Comparison of ENCODE assay signal across 31 mouse cellular contexts in genomic region chr4:107300902-107301555, GRCm38 (mm10). TPM values are rescaled to one million over a fixed set of nuclear protein-coding genes. Genes with fewer than 3 reads are reported as not detected.
A peak's percentile ranks its signal among the peaks of the same experiment; 100 is the strongest.
DNase-seq lines count a peak whose midpoint lies in the region; ATAC-seq and TF ChIP-seq lines count a peak whose summit lies in the region.
"Had no signal": no experiment of that assay in that cellular context is flagged by ENCODE, and none has a peak within 500 bp of the region (broad histone marks: within the 10 kb centered on the region; RNA-seq: fewer than 3 reads in every experiment).

No protein-coding gene starts in this region.

- no peaks in the 10 kb centered on the region for H3K36me3 ChIP-seq in hindbrain, postnatal 0 days (ENCODE audit: insufficient read depth, low read length)
- H3K36me3 ChIP-seq in hindbrain, embryonic 13.5 days: no peaks in the 10 kb centered on the region
- H3K36me3 ChIP-seq in liver, embryonic 13.5 days: no peaks in the 10 kb centered on the region
- no peaks in the 10 kb centered on the region for H3K36me3 ChIP-seq in stomach, embryonic 15.5 days
- no peaks in the 10 kb centered on the region for H3K36me3 ChIP-seq in stomach, postnatal 0 days (ENCODE audit: control insufficient read depth, insufficient read depth, low read length)
- H3K36me3 ChIP-seq: hindbrain, embryonic 10.5 days had no signal

- H3K9ac ChIP-seq in hindbrain, postnatal 0 days (replicated peaks; ENCODE audit: low read length): no peak overlapping the region
- no peak overlapping the region for H3K9ac ChIP-seq in hindbrain, embryonic 13.5 days
- no peak overlapping the region for H3K9ac ChIP-seq in liver, embryonic 13.5 days
- no peak overlapping the region for H3K9ac ChIP-seq in stomach, embryonic 15.5 days
- H3K9ac ChIP-seq in stomach, postnatal 0 days (ENCODE audit: low read length): no peak overlapping the region
- H3K9ac ChIP-seq: forebrain, postnatal 0 days had no signal

- TF ChIP-seq CTCF in hindbrain, postnatal 0 days (IDR thresholded peaks at IDR 0.05; ENCODE audit: low read depth): no peak
- TF ChIP-seq CTCF in stomach, postnatal 0 days (IDR thresholded peaks at IDR 0.05; ENCODE audit: low read depth): no peak

- DNase-seq in hindbrain, postnatal 0 days (ENCODE audit: low spot score): no peak
- no peak for DNase-seq in liver, embryonic 13.5 days
- no peak for DNase-seq in liver
- DNase-seq in stomach, postnatal 0 days (ENCODE audit: low spot score): no peak
- DNase-seq in cerebellum, adult 18-20 months: no peak
- DNase-seq: adrenal gland, postnatal 36 days; cerebellum, adult 9-11 months; forebrain, postnatal 0 days; gastrocnemius, postnatal 14 days; heart, adult 11 months; kidney, adult 8-10 months; kidney, postnatal 25 days; layer of hippocampus, postnatal 36 days; lung, adult 2 months; retina, postnatal 1 day; right cerebral cortex, postnatal 25 days; spleen, adult 18-20 months had no signal

- no peak for TF ChIP-seq EP300 in stomach, postnatal 0 days (optimal IDR thresholded peaks at IDR 0.05)

- peak; percentile 51 for ATAC-seq in hindbrain, postnatal 0 days
- ATAC-seq in hindbrain, embryonic 13.5 days (ENCODE audit: low FRiP score): no peak
- peak; percentile 24; the same call in 1 of the 2 replicates for ATAC-seq in liver, embryonic 13.5 days (ENCODE audit: low read depth)
- 0 out of 2 replicates have a peak, but pooled peaks have one; percentile 28 for ATAC-seq in stomach, embryonic 15.5 days (ENCODE audit: insufficient read depth, low FRiP score, low read depth)
- no peak for ATAC-seq in stomach, postnatal 0 days (ENCODE audit: low FRiP score, low TSS enrichment)
- ATAC-seq: forebrain, postnatal 0 days; inflammation-experienced regulatory T-cells, adult 6 months had no signal

- 91% methylated on average over 1 of the region's 1 CpGs for WGBS in hindbrain, postnatal 0 days
- 96% methylated on average over 1 of the region's 1 CpGs for WGBS in hindbrain, embryonic 13.5 days
- 82% methylated on average over 1 of the region's 1 CpGs for WGBS in liver, embryonic 13.5 days (ENCODE audit: insufficient replicate concordance)
- WGBS in stomach, embryonic 15.5 days: 94% methylated on average over 1 of the region's 1 CpGs
- WGBS in stomach, postnatal 0 days: 100% methylated on average over 1 of the region's 1 CpGs

- H3K27me3 ChIP-seq in hindbrain, postnatal 0 days (ENCODE audit: insufficient read depth, low read length): no peaks in the 10 kb centered on the region
- H3K27me3 ChIP-seq in hindbrain, embryonic 13.5 days: no peaks in the 10 kb centered on the region
- peaks cover 25% of the 10 kb centered on the region for H3K27me3 ChIP-seq in liver, embryonic 13.5 days
- no peaks in the 10 kb centered on the region for H3K27me3 ChIP-seq in stomach, embryonic 15.5 days (replicated peaks)
- H3K27me3 ChIP-seq in stomach, postnatal 0 days (ENCODE audit: control insufficient read depth, insufficient read depth, low read length): no peaks in the 10 kb centered on the region

- no peak overlapping the region for H3K27ac ChIP-seq in hindbrain, postnatal 0 days
- H3K27ac ChIP-seq in hindbrain, embryonic 13.5 days: no peak overlapping the region
- H3K27ac ChIP-seq in liver, embryonic 13.5 days: no peak overlapping the region
- no peak overlapping the region for H3K27ac ChIP-seq in stomach, embryonic 15.5 days
- no peak overlapping the region for H3K27ac ChIP-seq in stomach, postnatal 0 days (replicated peaks)
- H3K27ac ChIP-seq: hindbrain, embryonic 10.5 days; layer of hippocampus, adult 2 months; macrophage had no signal

- H3K9me3 ChIP-seq in hindbrain, postnatal 0 days (ENCODE audit: low read length): no peaks in the 10 kb centered on the region
- no peaks in the 10 kb centered on the region for H3K9me3 ChIP-seq in hindbrain, embryonic 13.5 days
- H3K9me3 ChIP-seq in liver, embryonic 13.5 days (replicated peaks): no peaks in the 10 kb centered on the region
- no peaks in the 10 kb centered on the region for H3K9me3 ChIP-seq in stomach, embryonic 15.5 days
- H3K9me3 ChIP-seq in stomach, postnatal 0 days (ENCODE audit: control insufficient read depth, low read length): no peaks in the 10 kb centered on the region
- H3K9me3 ChIP-seq: hindbrain, embryonic 10.5 days had no signal

- H3K4me2 ChIP-seq in hindbrain, postnatal 0 days (ENCODE audit: low read depth, low read length): no peak overlapping the region
- H3K4me2 ChIP-seq in hindbrain, embryonic 13.5 days: no peak overlapping the region
- H3K4me2 ChIP-seq in liver, embryonic 13.5 days: no peak overlapping the region
- H3K4me2 ChIP-seq in stomach, embryonic 15.5 days: no peak overlapping the region
- no peak overlapping the region for H3K4me2 ChIP-seq in stomach, postnatal 0 days (replicated peaks; ENCODE audit: low read depth)
- H3K4me2 ChIP-seq: heart, embryonic 11.5 days had no signal

- no peaks in the 10 kb centered on the region for H3K4me1 ChIP-seq in hindbrain, postnatal 0 days (ENCODE audit: insufficient read depth, low read length)
- no peaks in the 10 kb centered on the region for H3K4me1 ChIP-seq in hindbrain, embryonic 13.5 days (replicated peaks)
- H3K4me1 ChIP-seq in liver, embryonic 13.5 days (replicated peaks): peaks cover 16% of the 10 kb centered on the region
- no peaks in the 10 kb centered on the region for H3K4me1 ChIP-seq in stomach, embryonic 15.5 days
- H3K4me1 ChIP-seq in stomach, postnatal 0 days (replicated peaks; ENCODE audit: control insufficient read depth, insufficient read depth): no peaks in the 10 kb centered on the region
- H3K4me1 ChIP-seq: hindbrain, embryonic 10.5 days had no signal

- no peak overlapping the region for H3K4me3 ChIP-seq in hindbrain, postnatal 0 days (ENCODE audit: low read length)
- H3K4me3 ChIP-seq in hindbrain, embryonic 13.5 days: no peak overlapping the region
- H3K4me3 ChIP-seq in liver, embryonic 13.5 days (replicated peaks): no peak overlapping the region
- no peak overlapping the region for H3K4me3 ChIP-seq in stomach, embryonic 15.5 days (replicated peaks)
- no peak overlapping the region for H3K4me3 ChIP-seq in stomach, postnatal 0 days (ENCODE audit: low read depth, low read length)
- H3K4me3 ChIP-seq: hindbrain, embryonic 10.5 days; layer of hippocampus, adult 2 months had no signal

RNA-seq across cellular contexts. Expression of gene Dio1, which starts 5.9 kb away (rescaled TPM):
- not detected in 2 replicates for total RNA-seq in hindbrain, postnatal 0 days (2014; rRNA removed)
- polyA plus RNA-seq in hindbrain, postnatal 0 days (2015; fragmentation: Nextera tagmentation; extraction: Ambion mirVana): not detected in 2 replicates
- polyA plus RNA-seq in hindbrain, embryonic 13.5 days (2015; fragmentation: Nextera tagmentation; extraction: Ambion mirVana): not detected in 2 replicates
- not detected in 2 replicates for polyA plus RNA-seq in liver, embryonic 13.5 days (2015; fragmentation: Nextera tagmentation; extraction: Ambion mirVana)
- polyA plus RNA-seq in stomach, embryonic 15.5 days (2015; fragmentation: Nextera tagmentation; extraction: Ambion mirVana): 0.31 and 0.57 TPM in 2 replicates
- 0.87 and 0.93 TPM in 2 replicates for polyA plus RNA-seq in stomach, postnatal 0 days (2015; fragmentation: Nextera tagmentation; extraction: Ambion mirVana)
- total RNA-seq: adrenal gland, postnatal 36 days; ES-E14; forebrain, postnatal 0 days; gastrocnemius, postnatal 14 days; layer of hippocampus, adult 2 months; layer of hippocampus, postnatal 36 days; left cerebral cortex, postnatal 10 days; monocyte, adult 5-6 weeks had no signal
- polyA plus RNA-seq: cortical plate, adult 2 months; embryonic facial prominence, embryonic 14.5 days; forebrain, postnatal 0 days; heart, embryonic 11.5 days; heart, postnatal 0 days; hindbrain, embryonic 10.5 days; inflammation-experienced regulatory T-cells, adult 6 months; macrophage; neural tube, embryonic 11.5 days had no signal

RNA-seq across cellular contexts. Expression of gene Yipf1, which starts 13.1 kb away (rescaled TPM):
- 69.3 and 72.1 TPM in 2 replicates for total RNA-seq in hindbrain, postnatal 0 days (2014; rRNA removed)
- polyA plus RNA-seq in hindbrain, postnatal 0 days (2015; fragmentation: Nextera tagmentation; extraction: Ambion mirVana): 69.1 and 69.4 TPM in 2 replicates
- 61.4 and 67.3 TPM in 2 replicates for polyA plus RNA-seq in hindbrain, embryonic 13.5 days (2015; fragmentation: Nextera tagmentation; extraction: Ambion mirVana)
- polyA plus RNA-seq in liver, embryonic 13.5 days (2015; fragmentation: Nextera tagmentation; extraction: Ambion mirVana): 28.1 and 28.7 TPM in 2 replicates
- 58.2 and 59.1 TPM in 2 replicates for polyA plus RNA-seq in stomach, embryonic 15.5 days (2015; fragmentation: Nextera tagmentation; extraction: Ambion mirVana)
- polyA plus RNA-seq in stomach, postnatal 0 days (2015; fragmentation: Nextera tagmentation; extraction: Ambion mirVana): 67.9 and 68.8 TPM in 2 replicates

RNA-seq across cellular contexts. Expression of gene Hspb11, which starts 47.6 kb away (rescaled TPM):
- total RNA-seq in hindbrain, postnatal 0 days (2014; rRNA removed): 7.5 and 12.2 TPM in 2 replicates
- polyA plus RNA-seq in hindbrain, postnatal 0 days (2015; fragmentation: Nextera tagmentation; extraction: Ambion mirVana): 36.4 and 38.8 TPM in 2 replicates
- polyA plus RNA-seq in hindbrain, embryonic 13.5 days (2015; fragmentation: Nextera tagmentation; extraction: Ambion mirVana): 43.5 and 44.7 TPM in 2 replicates
- polyA plus RNA-seq in liver, embryonic 13.5 days (2015; fragmentation: Nextera tagmentation; extraction: Ambion mirVana): 9.1 and 9.2 TPM in 2 replicates
- 32.3 and 34.4 TPM in 2 replicates for polyA plus RNA-seq in stomach, embryonic 15.5 days (2015; fragmentation: Nextera tagmentation; extraction: Ambion mirVana)
- 32.7 and 33.0 TPM in 2 replicates for polyA plus RNA-seq in stomach, postnatal 0 days (2015; fragmentation: Nextera tagmentation; extraction: Ambion mirVana)

RNA-seq across cellular contexts. Expression of gene Lrrc42, which starts 47.7 kb away (rescaled TPM):
- 6.6 and 18.2 TPM in 2 replicates for total RNA-seq in hindbrain, postnatal 0 days (2014; rRNA removed)
- 33.5 and 42.2 TPM in 2 replicates for polyA plus RNA-seq in hindbrain, postnatal 0 days (2015; fragmentation: Nextera tagmentation; extraction: Ambion mirVana)
- polyA plus RNA-seq in hindbrain, embryonic 13.5 days (2015; fragmentation: Nextera tagmentation; extraction: Ambion mirVana): 56.8 and 59.4 TPM in 2 replicates
- polyA plus RNA-seq in liver, embryonic 13.5 days (2015; fragmentation: Nextera tagmentation; extraction: Ambion mirVana): 16.8 and 18.1 TPM in 2 replicates
- 54.4 TPM in 2 replicates for polyA plus RNA-seq in stomach, embryonic 15.5 days (2015; fragmentation: Nextera tagmentation; extraction: Ambion mirVana)
- polyA plus RNA-seq in stomach, postnatal 0 days (2015; fragmentation: Nextera tagmentation; extraction: Ambion mirVana): 28.1 and 29.3 TPM in 2 replicates

Comparison
In these comparisons a context has a peak if more than half of its experiments do, and no peak if none do; other contexts are left out.
1. ATAC-seq: peak in hindbrain, postnatal 0 days (single experiment), liver, embryonic 13.5 days (single experiment) and stomach, embryonic 15.5 days (single experiment); none in hindbrain, embryonic 13.5 days (single experiment) and stomach, postnatal 0 days (single experiment).